Mouse (Mus musculus) heart, embryonic 10.5 days (tissue): ENCODE measurements around the gene Mcm5. TPM values are rescaled to one million over a fixed set of nuclear protein-coding genes. Genes with fewer than 3 reads are reported as not detected.
A peak's percentile ranks its signal among the peaks of the same experiment; 100 is the strongest.

ENCODE experiments used
- DNase-seq: peaks from one replicate; pipeline ENCODE4 v3.0.0-alpha.2; 2017; ENCODE audit warnings: low spot score
- H3K27ac ChIP-seq: fragments of 300-500 bp; sonication (generic); 2 replicates; pipeline ENCODE4 v1.5.1; 2016; ENCODE audit warnings: mild to moderate bottlenecking
- H3K27me3 ChIP-seq: fragments of 300-500 bp; sonication (generic); 2 replicates; pipeline ENCODE4 v1.6.1; 2016; ENCODE audit warnings: mild to moderate bottlenecking; ENCODE audit not compliant: poor library complexity, insufficient read depth, severe bottlenecking
- H3K36me3 ChIP-seq: fragments of 300-500 bp; sonication (generic); 2 replicates; pipeline ENCODE4 v1.6.1; 2016; ENCODE audit warnings: mild to moderate bottlenecking, moderate library complexity
- H3K4me1 ChIP-seq: fragments of 300-500 bp; sonication (generic); 2 replicates; pipeline ENCODE4 v1.6.1; 2016; ENCODE audit warnings: mild to moderate bottlenecking
- H3K4me3 ChIP-seq: fragments of 300-500 bp; sonication (generic); 2 replicates; pipeline ENCODE4 v1.5.1; 2016; ENCODE audit warnings: mild to moderate bottlenecking, moderate library complexity
- H3K9me3 ChIP-seq: fragments of 300-500 bp; sonication (generic); 2 replicates; pipeline ENCODE4 v1.6.1; 2016; ENCODE audit warnings: mild to moderate bottlenecking, moderate library complexity
- WGBS: fragments of 180-500 bp; shearing (Covaris S2); methylation state at CpG from one replicate; pipeline ENCODE4 v1.1.7; 2016; 5-methylcytosine and 5-hydroxymethylcytosine counted together
- polyA plus RNA-seq: library from polyadenylated mRNA; unstranded; fragments of >200 nt; fragmentation: Nextera tagmentation; extraction: Ambion mirVana; gene quantifications from 2 replicates; pipeline ENCODE4 v1.2.1, GENCODE M21; 2016

Mcm5 gene
- polyA plus RNA-seq, 1 experiment from 2014 or later: 195 TPM

GRCm38 (mm10) chr8:75110093-75110492 is 724 bp downstream of the Mcm5 start:
- H3K27ac ChIP-seq: peak overlapping the region; percentile 97

GRCm38 (mm10) chr8:75118505-75118904 is 9.1 kb downstream of the Mcm5 start:
- peaks cover 99% of the 10 kb centered on the region for H3K36me3 ChIP-seq
- 98% methylated on average over 1 of the region's 1 CpGs for whole genome bisulfite sequencing
- no peak overlapping the region for H3K27ac ChIP-seq
- no peaks in the 10 kb centered on the region for H3K9me3 ChIP-seq
- DNase-seq: no peak
- H3K27me3 ChIP-seq: no peaks in the 10 kb centered on the region
- H3K4me1 ChIP-seq: no peaks in the 10 kb centered on the region
- no peak overlapping the region for H3K4me3 ChIP-seq

More at GRCm38 (mm10) chr8:75110093-75110492, 724 bp downstream of the Mcm5 start:
- peak overlapping the region; percentile 93 for H3K4me3 ChIP-seq
- WGBS: 19% methylated on average over 13 of the region's 13 CpGs
- DNase-seq: no peak
- H3K27me3 ChIP-seq: no peaks in the 10 kb centered on the region
- H3K9me3 ChIP-seq: no peaks in the 10 kb centered on the region
- peaks cover 42% of the 10 kb centered on the region for H3K36me3 ChIP-seq
- H3K4me1 ChIP-seq: peaks cover 17% of the 10 kb centered on the region

GRCm38 (mm10) chr8:75119287-75119686 is 9.9 kb downstream of the Mcm5 start:
- no peaks in the 10 kb centered on the region for H3K27me3 ChIP-seq
- H3K4me3 ChIP-seq: no peak overlapping the region
- no peak for DNase-seq
- WGBS: 98% methylated on average over 2 of the region's 2 CpGs
- H3K9me3 ChIP-seq: no peaks in the 10 kb centered on the region
- H3K27ac ChIP-seq: no peak overlapping the region
- no peaks in the 10 kb centered on the region for H3K4me1 ChIP-seq
- H3K36me3 ChIP-seq: peaks cover 99% of the 10 kb centered on the region

GRCm38 (mm10) chr8:75119747-75120146 is 10.4 kb downstream of the Mcm5 start:
- no peak overlapping the region for H3K27ac ChIP-seq
- H3K4me1 ChIP-seq: no peaks in the 10 kb centered on the region
- H3K36me3 ChIP-seq: peaks cover 99% of the 10 kb centered on the region
- no peak for DNase-seq
- no peak overlapping the region for H3K4me3 ChIP-seq
- H3K9me3 ChIP-seq: no peaks in the 10 kb centered on the region
- 93% methylated on average over 2 of the region's 2 CpGs for WGBS
- no peaks in the 10 kb centered on the region for H3K27me3 ChIP-seq

GRCm38 (mm10) chr8:75127406-75127805 is 18.0 kb downstream of the Mcm5 start:
- DNase-seq: no peak
- WGBS: 90% methylated on average over 1 of the region's 1 CpGs
- H3K4me3 ChIP-seq: no peak overlapping the region
- peaks cover 81% of the 10 kb centered on the region for H3K36me3 ChIP-seq
- H3K9me3 ChIP-seq: no peaks in the 10 kb centered on the region
- H3K27me3 ChIP-seq: no peaks in the 10 kb centered on the region
- H3K4me1 ChIP-seq: no peaks in the 10 kb centered on the region
- H3K27ac ChIP-seq: no peak overlapping the region

- 11% methylated on average over 3 of the region's 3 CpGs for WGBS
- Histone ChIP-seq H3K4me1 (peaks cover 20% of the 10 kb centered on the region), H3K27me3 (no peaks in the 10 kb centered on the region), H3K4me3 (no peak overlapping the region), H3K36me3 (peaks cover 31% of the 10 kb centered on the region), H3K27ac (no peak overlapping the region), H3K9me3 (no peaks in the 10 kb centered on the region)
- no peak for DNase-seq
Measured at GRCm38 (mm10) chr8:75132485-75132884, 23.1 kb downstream of the Mcm5 start.

GRCm38 (mm10) chr8:75133399-75133798 is 24.0 kb downstream of the Mcm5 start:
- WGBS: 90% methylated on average over 2 of the region's 2 CpGs
- Histone ChIP-seq H3K36me3 (peaks cover 23% of the 10 kb centered on the region), H3K4me3 (no peak overlapping the region), H3K27me3 (no peaks in the 10 kb centered on the region), H3K4me1 (peaks cover 20% of the 10 kb centered on the region), H3K27ac (no peak overlapping the region), H3K9me3 (no peaks in the 10 kb centered on the region)
- DNase-seq: no peak

- Histone ChIP-seq H3K9me3 (no peaks in the 10 kb centered on the region), H3K27ac (no peak overlapping the region), H3K4me3 (no peak overlapping the region), H3K4me1 (peaks cover 20% of the 10 kb centered on the region), H3K27me3 (no peaks in the 10 kb centered on the region), H3K36me3 (peaks cover 9% of the 10 kb centered on the region; the same call in 1 of the 2 replicates)
- no peak for DNase-seq
- WGBS: 42% methylated on average over 2 of the region's 2 CpGs
Measured at GRCm38 (mm10) chr8:75134603-75135391, 25.4 kb downstream of the Mcm5 start.

GRCm38 (mm10) chr8:75135756-75136155 is 26.4 kb downstream of the Mcm5 start:
- no peak for DNase-seq
- Histone ChIP-seq H3K27ac (no peak overlapping the region), H3K36me3 (0 out of 2 replicates have a peak, but pooled peaks cover 3% of the 10 kb centered on the region), H3K9me3 (no peaks in the 10 kb centered on the region), H3K4me3 (no peak overlapping the region), H3K4me1 (peaks cover 20% of the 10 kb centered on the region), H3K27me3 (no peaks in the 10 kb centered on the region)
- 14% methylated on average over 1 of the region's 1 CpGs for WGBS

- Histone ChIP-seq H3K9me3 (no peaks in the 10 kb centered on the region), H3K4me3 (no peak overlapping the region), H3K27ac (no peak overlapping the region), H3K36me3 (0 out of 2 replicates have a peak, but pooled peaks cover 3% of the 10 kb centered on the region), H3K4me1 (peaks cover 20% of the 10 kb centered on the region), H3K27me3 (no peaks in the 10 kb centered on the region)
- 41% methylated on average over 2 of the region's 2 CpGs for WGBS
- no peak for DNase-seq
Measured at GRCm38 (mm10) chr8:75136256-75136655, 26.9 kb downstream of the Mcm5 start.

- no peak for DNase-seq
- H3K9me3 ChIP-seq: no peaks in the 10 kb centered on the region
- no peak overlapping the region for H3K4me3 ChIP-seq
- 84% methylated on average over 3 of the region's 3 CpGs for WGBS
- no peaks in the 10 kb centered on the region for H3K36me3 ChIP-seq
- peaks cover 20% of the 10 kb centered on the region for H3K4me1 ChIP-seq
- H3K27ac ChIP-seq: no peak overlapping the region
- H3K27me3 ChIP-seq: no peaks in the 10 kb centered on the region
Measured at GRCm38 (mm10) chr8:75137536-75137935, 28.2 kb downstream of the Mcm5 start.

GRCm38 (mm10) chr8:75150911-75151610 is 41.7 kb downstream of the Mcm5 start:
- 75% methylated on average over 5 of the region's 5 CpGs for WGBS
- H3K4me3 ChIP-seq: no peak overlapping the region
- H3K27me3 ChIP-seq: no peaks in the 10 kb centered on the region
- no peak overlapping the region for H3K27ac ChIP-seq
- no peak for DNase-seq
- no peaks in the 10 kb centered on the region for H3K36me3 ChIP-seq
- H3K4me1 ChIP-seq: no peaks in the 10 kb centered on the region
- no peaks in the 10 kb centered on the region for H3K9me3 ChIP-seq

GRCm38 (mm10) chr8:75151743-75152142 is 42.4 kb downstream of the Mcm5 start:
- no peak overlapping the region for H3K4me3 ChIP-seq
- DNase-seq: no peak
- no peaks in the 10 kb centered on the region for H3K9me3 ChIP-seq
- no peak overlapping the region for H3K27ac ChIP-seq
- no peaks in the 10 kb centered on the region for H3K27me3 ChIP-seq
- no peaks in the 10 kb centered on the region for H3K4me1 ChIP-seq
- no peaks in the 10 kb centered on the region for H3K36me3 ChIP-seq
- 79% methylated on average over 4 of the region's 4 CpGs for WGBS
